Mouse (Mus musculus) forebrain, embryonic 13.5 days (tissue): Measurements from ENCODE around the gene Hddc3. TPM values are rescaled to one million over a fixed set of nuclear protein-coding genes. Genes with fewer than 3 reads are reported as not detected.
A peak's percentile ranks its signal among the peaks of the same experiment; 100 is the strongest.

Experiments used
- ATAC-seq: fragments of 200-750 bp; cut with Nextera tagmentation; 2 replicates; pipeline ENCODE4 v1.8.0; 2017
- H3K27ac ChIP-seq: fragments of 300-500 bp; sonication (generic); 2 replicates; pipeline ENCODE4 v1.5.1; 2015; ENCODE audit warnings: inconsistent platforms, mild to moderate bottlenecking, moderate library complexity
- H3K27me3 ChIP-seq: fragments of 300-500 bp; sonication (generic); 2 replicates; pipeline ENCODE4 v1.6.1; 2015; ENCODE audit warnings: mild to moderate bottlenecking, inconsistent platforms
- H3K36me3 ChIP-seq: fragments of 300-500 bp; sonication (generic); 2 replicates; pipeline ENCODE4 v1.6.1; 2015; ENCODE audit warnings: mild to moderate bottlenecking, inconsistent platforms; ENCODE audit not compliant: poor library complexity, severe bottlenecking
- H3K4me1 ChIP-seq: fragments of 300-500 bp; sonication (generic); 2 replicates; pipeline ENCODE4 v1.6.1; 2015; ENCODE audit warnings: inconsistent platforms
- H3K4me2 ChIP-seq: fragments of 300-500 bp; sonication (generic); 2 replicates; pipeline ENCODE4 v1.6.1; 2015; ENCODE audit warnings: inconsistent platforms, mild to moderate bottlenecking, moderate library complexity
- H3K4me3 ChIP-seq: fragments of 300-500 bp; sonication (generic); 2 replicates; pipeline ENCODE4 v1.5.1; 2015; ENCODE audit warnings: mild to moderate bottlenecking, inconsistent platforms
- H3K9ac ChIP-seq: fragments of 300-500 bp; sonication (generic); 2 replicates; pipeline ENCODE4 v1.6.1; 2015; ENCODE audit warnings: mild to moderate bottlenecking, inconsistent platforms
- H3K9me3 ChIP-seq: fragments of 300-500 bp; sonication (generic); replicated peaks from 2 replicates; pipeline ENCODE4 v1.6.1; 2016; ENCODE audit warnings: inconsistent platforms
- WGBS: fragments of 180-500 bp; shearing (Covaris S2); methylation state at CpG from one replicate; pipeline ENCODE4 v1.1.7; 2015; 5-methylcytosine and 5-hydroxymethylcytosine counted together
- polyA plus RNA-seq: library from polyadenylated mRNA; unstranded; fragments of >200 nt; fragmentation: Nextera tagmentation; extraction: Ambion mirVana; gene quantifications from 2 replicates; pipeline ENCODE4 v1.2.1, GENCODE M21; 2015

Hddc3 gene
- polyA plus RNA-seq, 1 experiment from 2014 or later = 22.3 TPM

GRCm38 (mm10) chr7:80357156-80357555, 14.3 kb downstream of the Hddc3 start:
- peaks cover 11% of the 10 kb centered on the region for H3K4me1 ChIP-seq
- H3K4me3 ChIP-seq = no peak overlapping the region
- ATAC-seq = no peak
- no peaks in the 10 kb centered on the region for H3K27me3 ChIP-seq
- H3K4me2 ChIP-seq = no peak overlapping the region
- WGBS = 13% methylated on average over 8 of the region's 8 CpGs
- no peaks in the 10 kb centered on the region for H3K9me3 ChIP-seq
- peaks cover 91% of the 10 kb centered on the region for H3K36me3 ChIP-seq
- peak overlapping the region; percentile 54 for H3K27ac ChIP-seq
- H3K9ac ChIP-seq = peak overlapping the region; percentile 31; the same call in 1 of the 2 replicates

GRCm38 (mm10) chr7:80358039-80358438, 15.1 kb downstream of the Hddc3 start:
- no peak overlapping the region for H3K4me2 ChIP-seq
- no peak for ATAC-seq
- no peaks in the 10 kb centered on the region for H3K27me3 ChIP-seq
- H3K4me1 ChIP-seq = peaks cover 11% of the 10 kb centered on the region
- WGBS = 57% methylated on average over 4 of the region's 4 CpGs
- H3K9me3 ChIP-seq = no peaks in the 10 kb centered on the region
- no peak overlapping the region for H3K27ac ChIP-seq
- no peak overlapping the region for H3K9ac ChIP-seq
- H3K4me3 ChIP-seq = no peak overlapping the region
- peaks cover 91% of the 10 kb centered on the region for H3K36me3 ChIP-seq

- Histone ChIP-seq H3K9ac (no peak overlapping the region), H3K4me2 (no peak overlapping the region), H3K27ac (no peak overlapping the region), H3K4me3 (no peak overlapping the region), H3K27me3 (no peaks in the 10 kb centered on the region), H3K36me3 (peaks cover 95% of the 10 kb centered on the region), H3K9me3 (no peaks in the 10 kb centered on the region), H3K4me1 (peaks cover 11% of the 10 kb centered on the region)
- 79% methylated on average over 3 of the region's 3 CpGs for WGBS
- no peak for ATAC-seq
These were observed 17.5 kb downstream of the Hddc3 start for GRCm38 (mm10) chr7:80360435-80360834.

GRCm38 (mm10) chr7:80365759-80366158, 22.9 kb downstream of the Hddc3 start:
- Histone ChIP-seq H3K4me2 (no peak overlapping the region), H3K9ac (no peak overlapping the region), H3K27ac (no peak overlapping the region), H3K4me3 (no peak overlapping the region), H3K9me3 (no peaks in the 10 kb centered on the region), H3K27me3 (no peaks in the 10 kb centered on the region), H3K36me3 (peaks cover 72% of the 10 kb centered on the region), H3K4me1 (peaks cover 15% of the 10 kb centered on the region)
- ATAC-seq = no peak
- WGBS = 83% methylated on average over 2 of the region's 2 CpGs

- Histone ChIP-seq H3K36me3 (peaks cover 57% of the 10 kb centered on the region), H3K4me1 (peaks cover 15% of the 10 kb centered on the region), H3K9me3 (no peaks in the 10 kb centered on the region), H3K27ac (no peak overlapping the region), H3K9ac (no peak overlapping the region), H3K4me2 (no peak overlapping the region), H3K27me3 (no peaks in the 10 kb centered on the region), H3K4me3 (no peak overlapping the region)
- ATAC-seq = no peak
- WGBS = 98% methylated on average over 7 of the region's 7 CpGs
These were observed 24.3 kb downstream of the Hddc3 start for GRCm38 (mm10) chr7:80367232-80367631.

GRCm38 (mm10) chr7:80368009-80368408, 25.1 kb downstream of the Hddc3 start:
- H3K9me3 ChIP-seq = no peaks in the 10 kb centered on the region
- ATAC-seq = no peak
- no peak overlapping the region for H3K4me3 ChIP-seq
- H3K4me2 ChIP-seq = no peak overlapping the region
- WGBS = 93% methylated on average over 9 of the region's 9 CpGs
- H3K27me3 ChIP-seq = no peaks in the 10 kb centered on the region
- H3K36me3 ChIP-seq = peaks cover 50% of the 10 kb centered on the region
- no peak overlapping the region for H3K9ac ChIP-seq
- H3K4me1 ChIP-seq = peaks cover 15% of the 10 kb centered on the region
- no peak overlapping the region for H3K27ac ChIP-seq

GRCm38 (mm10) chr7:80368635-80369421, 25.9 kb downstream of the Hddc3 start:
- no peaks in the 10 kb centered on the region for H3K9me3 ChIP-seq
- H3K27ac ChIP-seq = no peak overlapping the region
- peaks cover 15% of the 10 kb centered on the region for H3K4me1 ChIP-seq
- no peak overlapping the region for H3K4me3 ChIP-seq
- ATAC-seq = no peak
- peak overlapping the region; percentile 19; the same call in 1 of the 2 replicates for H3K9ac ChIP-seq
- H3K27me3 ChIP-seq = no peaks in the 10 kb centered on the region
- peaks cover 41% of the 10 kb centered on the region for H3K36me3 ChIP-seq
- 0 out of 2 replicates have a peak overlapping the region, but pooled peaks have one; percentile 74 for H3K4me2 ChIP-seq
- 89% methylated on average over 20 of the region's 20 CpGs for WGBS

- Histone ChIP-seq H3K4me2 (peak overlapping the region; percentile 74), H3K4me3 (no peak overlapping the region), H3K9ac (peak overlapping the region; percentile 92)
These were observed 26.6 kb downstream of the Hddc3 start for GRCm38 (mm10) chr7:80369461-80369860.

GRCm38 (mm10) chr7:80369967-80370431, 27.1 kb downstream of the Hddc3 start:
- H3K9ac ChIP-seq = peak overlapping the region; percentile 92
- peaks cover 15% of the 10 kb centered on the region for H3K4me1 ChIP-seq
- WGBS = 42% methylated on average over 4 of the region's 4 CpGs
- peak overlapping the region; percentile 74; the same call in 1 of the 2 replicates for H3K27ac ChIP-seq
- H3K36me3 ChIP-seq = peaks cover 31% of the 10 kb centered on the region
- peak overlapping the region; percentile 85 for H3K4me3 ChIP-seq
- H3K9me3 ChIP-seq = no peaks in the 10 kb centered on the region
- 0 out of 2 replicates have a peak, but pooled peaks have one; percentile 6 for ATAC-seq
- H3K27me3 ChIP-seq = no peaks in the 10 kb centered on the region
- peak overlapping the region; percentile 74 for H3K4me2 ChIP-seq

More at GRCm38 (mm10) chr7:80369461-80369860, 26.6 kb downstream of the Hddc3 start:
- WGBS = 65% methylated on average over 5 of the region's 5 CpGs
- no peak for ATAC-seq
- H3K27ac ChIP-seq = no peak overlapping the region
- peaks cover 35% of the 10 kb centered on the region for H3K36me3 ChIP-seq
- H3K9me3 ChIP-seq = no peaks in the 10 kb centered on the region
- H3K27me3 ChIP-seq = no peaks in the 10 kb centered on the region
- peaks cover 15% of the 10 kb centered on the region for H3K4me1 ChIP-seq

GRCm38 (mm10) chr7:80370649-80371040, 27.7 kb downstream of the Hddc3 start:
- peak overlapping the region; percentile 74 for H3K27ac ChIP-seq
- peak overlapping the region; percentile 74 for H3K4me2 ChIP-seq
- H3K4me1 ChIP-seq = peaks cover 15% of the 10 kb centered on the region
- ATAC-seq = peak; percentile 74
- peak overlapping the region; percentile 92 for H3K9ac ChIP-seq
- H3K9me3 ChIP-seq = no peaks in the 10 kb centered on the region
- peak overlapping the region; percentile 85 for H3K4me3 ChIP-seq
- H3K27me3 ChIP-seq = no peaks in the 10 kb centered on the region
- under 1% methylated on average over 31 of the region's 31 CpGs for WGBS
- H3K36me3 ChIP-seq = peaks cover 31% of the 10 kb centered on the region

- peak; percentile 82 for ATAC-seq
- H3K27me3 ChIP-seq = no peaks in the 10 kb centered on the region
- under 1% methylated on average over 57 of the region's 86 CpGs for WGBS
These were observed 28.3 kb downstream of the Hddc3 start, which contains the start of gene Man2a2 for GRCm38 (mm10) chr7:80371041-80371751. Man2a2 (minus strand) TSS chr7:80371375.

GRCm38 (mm10) chr7:80372166-80372565, 29.3 kb downstream of the Hddc3 start:
- H3K9ac ChIP-seq = no peak overlapping the region
- WGBS = 88% methylated on average over 3 of the region's 3 CpGs
- H3K27me3 ChIP-seq = no peaks in the 10 kb centered on the region
- H3K27ac ChIP-seq = no peak overlapping the region
- ATAC-seq = no peak
- H3K4me2 ChIP-seq = no peak overlapping the region
- no peaks in the 10 kb centered on the region for H3K9me3 ChIP-seq
- H3K36me3 ChIP-seq = peaks cover 15% of the 10 kb centered on the region
- H3K4me1 ChIP-seq = peaks cover 15% of the 10 kb centered on the region
- H3K4me3 ChIP-seq = no peak overlapping the region

More at GRCm38 (mm10) chr7:80371041-80371751, 28.3 kb downstream of the Hddc3 start, which contains the start of gene Man2a2:
- Histone ChIP-seq H3K4me1 (peaks cover 15% of the 10 kb centered on the region), H3K36me3 (peaks cover 25% of the 10 kb centered on the region), H3K9me3 (no peaks in the 10 kb centered on the region), H3K4me3 (peak within 1 kb of the TSS; percentile 85), H3K9ac (peak within 1 kb of the TSS; percentile 92), H3K4me2 (peak within 1 kb of the TSS; percentile 74), H3K27ac (peak within 1 kb of the TSS; percentile 74)
